Mouse (Mus musculus) forebrain, embryonic 16.5 days (tissue): ENCODE measurements at regions not wholly inside any gene's neighbourhood (a gene's known extent, or its start where the extent isn't known, plus 50 kb on each side); places are given as distances from the start of the nearest gene placed in this dataset.

Source experiments
- ATAC-seq: fragments of 200-750 bp; cut with Nextera tagmentation; 2 replicates; pipeline ENCODE4 v1.8.0; 2017; ENCODE audit warnings: mild to moderate bottlenecking, moderate library complexity
- H3K27ac ChIP-seq: fragments of 300-500 bp; sonication (generic); 2 replicates; pipeline ENCODE4 v1.5.1; 2014; ENCODE audit warnings: low read length, control low read depth
- H3K27me3 ChIP-seq: fragments of 300-500 bp; sonication (generic); replicated peaks from 2 replicates; pipeline ENCODE4 v1.6.1; 2014; ENCODE audit warnings: low read length; ENCODE audit not compliant: control insufficient read depth, insufficient read depth
- H3K36me3 ChIP-seq: fragments of 300-500 bp; sonication (generic); 2 replicates; pipeline ENCODE4 v1.6.1; 2014; ENCODE audit not compliant: control insufficient read depth, insufficient read depth
- H3K4me1 ChIP-seq: fragments of 300-500 bp; sonication (generic); replicated peaks from 2 replicates; pipeline ENCODE4 v1.6.1; 2014; ENCODE audit warnings: low read length; ENCODE audit not compliant: control insufficient read depth, insufficient read depth
- H3K4me2 ChIP-seq: fragments of 300-500 bp; sonication (generic); 2 replicates; pipeline ENCODE4 v1.6.1; 2014; ENCODE audit warnings: mild to moderate bottlenecking, low read length, control low read depth
- H3K4me3 ChIP-seq: fragments of 300-500 bp; sonication (generic); replicated peaks from 2 replicates; pipeline ENCODE4 v1.5.1; 2014; ENCODE audit warnings: mild to moderate bottlenecking, low read length, control low read depth
- H3K9ac ChIP-seq: fragments of 300-500 bp; sonication (generic); replicated peaks from 2 replicates; pipeline ENCODE4 v1.6.1; 2014; ENCODE audit warnings: low read depth, low read length, control low read depth
- H3K9me3 ChIP-seq: fragments of 300-500 bp; sonication (generic); 2 replicates; pipeline ENCODE4 v1.6.1; 2016; ENCODE audit warnings: low read length; ENCODE audit not compliant: control insufficient read depth
- WGBS: fragments of 180-500 bp; shearing (Covaris S2); extraction: QIAGEN DNeasy Blood & Tissue Kit; methylation state at CpG from one replicate; pipeline ENCODE4 v1.1.7; 2014; 5-methylcytosine and 5-hydroxymethylcytosine counted together

- no peak overlapping the region for H3K4me2 ChIP-seq
- H3K9me3 ChIP-seq, result no peaks in the 10 kb centered on the region
- no peak for ATAC-seq
- H3K4me1 ChIP-seq, result peaks cover 4% of the 10 kb centered on the region
- no peaks in the 10 kb centered on the region for H3K27me3 ChIP-seq
- H3K36me3 ChIP-seq, result no peaks in the 10 kb centered on the region
- no peak overlapping the region for H3K27ac ChIP-seq
- H3K9ac ChIP-seq, result no peak overlapping the region
- 47% methylated on average over 25 of the region's 25 CpGs for WGBS
- H3K4me3 ChIP-seq, result no peak overlapping the region
Observed at GRCm38 (mm10) chr1:90335001-90335747, 131.4 kb downstream of the Ackr3 start.

DNA sequence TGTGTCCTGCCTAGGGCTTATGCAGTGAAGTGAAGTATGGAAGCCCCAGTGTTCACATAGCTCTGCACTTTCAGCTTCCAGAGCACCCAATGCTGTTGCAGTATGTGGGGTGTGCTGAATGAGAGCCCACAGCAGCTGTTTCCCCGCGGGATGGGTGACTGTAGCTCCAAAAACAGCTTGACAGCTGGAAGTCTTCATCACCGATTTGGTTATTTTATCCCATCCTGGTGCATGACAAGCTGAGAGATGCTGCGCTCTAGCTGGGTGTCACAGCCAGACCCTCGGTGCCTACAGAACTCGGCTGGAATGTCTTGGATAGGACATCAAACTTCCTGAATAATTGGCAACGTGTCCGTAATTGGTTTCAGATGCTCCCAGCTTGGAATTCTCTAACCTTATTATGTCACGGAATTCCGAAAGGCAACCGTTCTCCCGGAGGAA is 134.1 kb downstream of the Ackr3 start:
- Histone ChIP-seq H3K4me2 (no peak overlapping the region), H3K4me1 (peaks cover 4% of the 10 kb centered on the region), H3K27me3 (no peaks in the 10 kb centered on the region), H3K9ac (no peak overlapping the region), H3K27ac (no peak overlapping the region), H3K9me3 (no peaks in the 10 kb centered on the region), H3K4me3 (no peak overlapping the region), H3K36me3 (no peaks in the 10 kb centered on the region)
- ATAC-seq, result no peak
- 83% methylated on average over 12 of the region's 12 CpGs for WGBS

GRCm38 (mm10) chr1:90342346-90342745 is 138.6 kb downstream of the Ackr3 start:
- Histone ChIP-seq H3K4me1 (no peaks in the 10 kb centered on the region), H3K4me2 (no peak overlapping the region), H3K27ac (no peak overlapping the region), H3K4me3 (no peak overlapping the region), H3K36me3 (no peaks in the 10 kb centered on the region), H3K9ac (no peak overlapping the region), H3K27me3 (no peaks in the 10 kb centered on the region), H3K9me3 (no peaks in the 10 kb centered on the region)
- WGBS, result 43% methylated on average over 1 of the region's 1 CpGs
- no peak for ATAC-seq

DNA sequence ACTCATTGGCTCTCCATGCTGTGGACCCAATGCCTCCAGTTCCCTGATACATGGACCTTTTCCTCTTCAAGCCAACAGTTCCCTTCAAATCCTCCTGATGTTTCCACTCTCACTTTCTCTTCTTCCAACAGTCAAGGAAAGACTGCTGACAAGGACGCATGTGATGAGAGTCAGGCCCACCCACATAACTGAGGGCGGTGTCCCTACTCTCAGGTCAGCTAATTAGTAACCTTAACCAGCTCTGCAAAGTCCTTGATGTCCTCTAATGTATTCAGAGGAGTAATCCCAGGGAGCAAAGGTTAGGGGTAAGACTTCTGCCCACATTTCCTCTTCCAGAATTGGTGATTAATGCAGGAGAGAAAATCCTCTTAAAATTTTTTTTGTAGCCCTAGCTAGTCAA is 139.7 kb downstream of the Ackr3 start:
- no peaks in the 10 kb centered on the region for H3K36me3 ChIP-seq
- H3K9me3 ChIP-seq, result no peaks in the 10 kb centered on the region
- H3K27ac ChIP-seq, result no peak overlapping the region
- WGBS, result 62% methylated on average over 2 of the region's 2 CpGs
- H3K4me3 ChIP-seq, result no peak overlapping the region
- no peak overlapping the region for H3K9ac ChIP-seq
- no peaks in the 10 kb centered on the region for H3K4me1 ChIP-seq
- no peaks in the 10 kb centered on the region for H3K27me3 ChIP-seq
- no peak overlapping the region for H3K4me2 ChIP-seq
- no peak for ATAC-seq

- H3K4me3 ChIP-seq, result no peak overlapping the region
- H3K27me3 ChIP-seq, result no peaks in the 10 kb centered on the region
- no peaks in the 10 kb centered on the region for H3K36me3 ChIP-seq
- WGBS, result 52% methylated on average over 6 of the region's 6 CpGs
- H3K9me3 ChIP-seq, result no peaks in the 10 kb centered on the region
- no peak overlapping the region for H3K9ac ChIP-seq
- no peak for ATAC-seq
- no peaks in the 10 kb centered on the region; the same call in 1 of the 2 replicates for H3K4me1 ChIP-seq
- H3K4me2 ChIP-seq, result no peak overlapping the region
- no peak overlapping the region for H3K27ac ChIP-seq
Observed at GRCm38 (mm10) chr1:90347032-90347431, 143.3 kb downstream of the Ackr3 start.

GRCm38 (mm10) chr1:90349611-90350010 is 145.8 kb downstream of the Ackr3 start:
- H3K27ac ChIP-seq, result no peak overlapping the region
- 26% methylated on average over 6 of the region's 6 CpGs for WGBS

DNA sequence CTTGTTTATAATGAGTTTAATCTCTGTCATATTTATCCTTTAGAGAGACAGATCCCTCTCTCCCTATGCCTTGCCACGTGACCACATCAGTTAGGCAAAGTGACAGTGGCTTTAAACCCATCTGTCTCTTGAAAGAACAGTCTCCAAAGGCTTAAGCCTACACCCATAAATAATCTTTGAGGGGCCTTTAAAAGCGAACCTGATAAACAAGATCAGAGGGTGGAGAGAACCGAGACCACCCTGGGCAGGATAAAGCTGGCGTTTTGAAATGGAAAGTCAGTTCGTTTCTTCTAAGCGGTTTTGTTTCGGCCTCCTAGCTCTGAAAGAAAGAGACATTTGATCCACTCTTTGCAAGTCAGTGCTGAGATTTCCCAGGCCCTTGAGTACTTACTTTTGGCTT is 149.5 kb downstream of the Ackr3 start:
- 11% methylated on average over 7 of the region's 7 CpGs for WGBS
- no peaks in the 10 kb centered on the region for H3K27me3 ChIP-seq
- no peaks in the 10 kb centered on the region for H3K9me3 ChIP-seq
- ATAC-seq, result no peak
- no peaks in the 10 kb centered on the region for H3K36me3 ChIP-seq
- H3K9ac ChIP-seq, result no peak overlapping the region
- H3K4me3 ChIP-seq, result no peak overlapping the region
- no peak overlapping the region for H3K4me2 ChIP-seq
- no peak overlapping the region for H3K27ac ChIP-seq
- H3K4me1 ChIP-seq, result no peaks in the 10 kb centered on the region; the same call in 1 of the 2 replicates

More at GRCm38 (mm10) chr1:90349611-90350010, 145.8 kb downstream of the Ackr3 start:
- Histone ChIP-seq H3K27me3 (no peaks in the 10 kb centered on the region), H3K4me1 (no peaks in the 10 kb centered on the region; the same call in 1 of the 2 replicates), H3K9me3 (no peaks in the 10 kb centered on the region), H3K4me3 (no peak overlapping the region), H3K4me2 (no peak overlapping the region), H3K9ac (no peak overlapping the region), H3K36me3 (no peaks in the 10 kb centered on the region)
- peak; percentile 90 for ATAC-seq

DNA sequence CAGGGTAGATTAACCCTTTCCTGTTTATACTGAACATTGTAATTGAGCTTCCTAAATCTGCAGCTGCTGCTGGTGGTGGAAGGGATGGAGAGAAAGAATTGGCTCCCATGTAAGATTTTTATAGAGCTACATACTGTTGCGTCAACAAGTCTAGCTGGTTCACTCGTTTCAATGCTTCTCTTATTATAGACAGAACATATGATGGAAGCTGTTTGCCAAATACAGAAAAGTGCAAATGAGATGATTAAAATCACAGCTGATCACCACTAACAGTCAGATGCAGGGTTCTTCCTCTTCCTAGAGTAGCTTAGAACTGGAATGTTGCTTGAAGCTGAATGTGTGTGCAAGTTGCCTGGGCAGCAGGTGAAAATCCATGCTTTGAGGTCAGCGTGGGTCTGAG is 152.8 kb downstream of the Ackr3 start:
- Histone ChIP-seq H3K27me3 (no peaks in the 10 kb centered on the region), H3K27ac (no peak overlapping the region), H3K4me3 (no peak overlapping the region), H3K9ac (no peak overlapping the region), H3K36me3 (no peaks in the 10 kb centered on the region), H3K4me1 (no peaks in the 10 kb centered on the region), H3K4me2 (no peak overlapping the region), H3K9me3 (no peaks in the 10 kb centered on the region)
- 52% methylated on average over 3 of the region's 3 CpGs for WGBS
- peak; percentile 67 for ATAC-seq

DNA sequence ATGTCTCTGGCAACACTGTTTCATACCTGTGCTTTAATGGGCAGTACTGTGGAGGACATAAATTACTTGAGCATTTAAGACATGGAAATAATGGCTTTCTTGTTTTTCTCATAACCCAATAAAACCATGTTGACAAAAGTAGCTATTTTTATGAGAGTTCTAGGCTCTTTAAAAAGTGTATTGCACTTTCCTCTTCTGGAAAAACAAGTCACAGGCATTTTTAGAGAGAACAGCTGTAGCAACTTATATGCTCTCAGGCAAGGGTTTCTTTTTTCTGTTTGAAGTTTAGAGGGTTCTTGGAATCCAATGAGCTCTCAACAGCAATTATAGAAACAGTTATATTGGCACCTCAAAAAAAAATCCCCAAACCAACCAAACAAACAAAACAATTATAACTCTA is 153.6 kb downstream of the Ackr3 start:
- no peak for ATAC-seq
- no peak overlapping the region for H3K27ac ChIP-seq
- H3K4me3 ChIP-seq, result no peak overlapping the region
- H3K9me3 ChIP-seq, result no peaks in the 10 kb centered on the region
- H3K4me2 ChIP-seq, result no peak overlapping the region
- no peaks in the 10 kb centered on the region for H3K27me3 ChIP-seq
- no peaks in the 10 kb centered on the region for H3K4me1 ChIP-seq
- H3K36me3 ChIP-seq, result no peaks in the 10 kb centered on the region
- H3K9ac ChIP-seq, result no peak overlapping the region

DNA sequence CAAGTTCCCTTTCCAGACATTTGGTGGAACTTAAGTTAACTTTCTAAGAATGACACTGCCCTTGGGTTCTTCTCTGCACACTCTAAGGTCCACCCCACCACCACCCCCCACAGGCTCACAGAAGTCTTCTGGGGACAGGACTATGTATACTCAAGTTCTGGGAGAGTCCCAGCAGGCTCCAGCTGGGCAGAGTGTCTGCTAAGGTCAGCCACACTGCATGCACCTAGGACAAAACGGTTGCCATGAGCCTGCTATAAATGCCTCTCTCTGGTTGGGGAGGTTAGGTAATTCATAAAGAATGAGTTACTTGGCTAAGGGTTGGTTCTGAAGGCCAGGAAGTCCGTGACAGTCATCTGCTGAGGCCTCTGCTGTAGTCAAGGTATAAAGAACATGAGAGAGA is 155.2 kb downstream of the Ackr3 start:
- Histone ChIP-seq H3K27ac (no peak overlapping the region), H3K4me1 (no peaks in the 10 kb centered on the region), H3K9me3 (no peaks in the 10 kb centered on the region), H3K4me2 (no peak overlapping the region), H3K27me3 (no peaks in the 10 kb centered on the region), H3K4me3 (no peak overlapping the region), H3K36me3 (no peaks in the 10 kb centered on the region), H3K9ac (no peak overlapping the region)
- no peak for ATAC-seq
- 84% methylated on average over 2 of the region's 2 CpGs for WGBS
